Mouse (Mus musculus): ENCODE results near the gene Gpr62.

- TF ChIP-seq CTCF (IDR thresholded peaks at IDR 0.05; ENCODE audit: borderline replicate concordance, control insufficient read depth, extremely low read depth, insufficient read depth, low read length, poor library complexity) (no peak), POLR2A (IDR thresholded peaks at IDR 0.05; ENCODE audit: control insufficient read depth, extremely low read depth, insufficient read depth, low read length, poor library complexity) (no peak)
Measured at GRCm38 (mm10) chr9:106450661-106451060, 15.1 kb downstream of the Gpr62 start.

Measured in thymus, adult 2 months (tissue).